Mouse (Mus musculus) small intestine, adult 2 months (tissue): Measurements from ENCODE around the gene Txlng. TPM values are rescaled to one million over a fixed set of nuclear protein-coding genes. Genes with fewer than 3 reads are reported as not detected.
"Not testable (repeated sequence)": the region's sequence is repeated elsewhere in the genome, so short reads cannot be mapped to it uniquely, and the experiment has no call there.

Experiments used
- H3K27ac ChIP-seq: fragments of 200-500 bp; 2 replicates; pipeline ENCODE4 v1.5.1; 2012; ENCODE audit warnings: low read depth, low read length, control low read depth, inconsistent platforms; ENCODE audit not compliant: insufficient read depth
- H3K27me3 ChIP-seq: fragments of 200-500 bp; 2 replicates; pipeline ENCODE4 v1.6.1; 2012; ENCODE audit warnings: mild to moderate bottlenecking, moderate library complexity, low read length, inconsistent platforms; ENCODE audit not compliant: control insufficient read depth, insufficient read depth
- H3K36me3 ChIP-seq: fragments of 200-500 bp; 2 replicates; pipeline ENCODE4 v1.6.1; 2012; ENCODE audit warnings: mild to moderate bottlenecking, low read length, control low read depth, inconsistent platforms; ENCODE audit not compliant: control insufficient read depth, insufficient read depth
- H3K4me1 ChIP-seq: fragments of 200-500 bp; 2 replicates; pipeline ENCODE4 v1.6.1; 2012; ENCODE audit warnings: low read length, inconsistent platforms, mixed read lengths; ENCODE audit not compliant: control insufficient read depth, insufficient read depth, insufficient read length
- H3K4me3 ChIP-seq: fragments of 200-500 bp; 2 replicates; pipeline ENCODE4 v1.5.1; 2012; ENCODE audit warnings: low read depth, mild to moderate bottlenecking, control low read depth, inconsistent platforms, low read length, moderate library complexity
- CTCF ChIP-seq: fragments of 200-500 bp; IDR thresholded peaks from 2 replicates; pipeline ENCODE4 v1.5.1; 2012; ENCODE audit warnings: low read depth, mild to moderate bottlenecking, control low read depth, inconsistent platforms, low read length, moderate library complexity, mixed read lengths; ENCODE audit not compliant: insufficient replicate concordance, insufficient read length; ENCODE audit errors: extremely low read depth
- POLR2A ChIP-seq: fragments of 200-500 bp; IDR thresholded peaks from 2 replicates; pipeline ENCODE4 v1.6.1; 2012; ENCODE audit warnings: low read depth, mild to moderate bottlenecking, control low read depth, inconsistent platforms, low read length, moderate library complexity
- WGBS: fragments of 180-500 bp; shearing (Covaris S2); methylation state at CpG from one replicate; pipeline ENCODE4 v1.1.7; 2018; 5-methylcytosine and 5-hydroxymethylcytosine counted together
- polyA plus RNA-seq: library from polyadenylated mRNA; depleted of rRNA; stranded (reverse); fragments of >200 nt; gene quantifications from 2 replicates; pipeline ENCODE4 v1.2.3, GENCODE M21; 2012

Txlng gene
- polyA plus RNA-seq, 1 experiment, result 0.85 TPM

DNA sequence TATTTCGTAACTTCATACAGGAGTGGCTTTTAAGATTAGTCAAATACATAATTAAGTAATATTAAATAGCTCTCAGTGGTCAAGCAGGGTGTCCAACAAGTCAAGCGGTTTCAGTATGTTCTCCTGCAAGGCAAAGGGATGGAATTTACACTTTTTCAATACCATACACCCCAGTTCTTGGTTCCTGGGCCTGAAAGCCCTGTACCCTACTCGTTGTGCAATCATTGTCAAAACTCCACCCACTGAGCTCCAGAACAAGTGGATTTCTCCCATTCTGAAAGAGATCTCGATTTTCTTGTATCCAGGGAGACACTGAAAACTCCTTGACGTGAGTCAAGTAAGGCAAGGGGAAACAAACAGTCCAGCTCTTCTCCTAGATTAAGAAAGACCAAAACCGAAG, 1.2 kb downstream of the Txlng start:
- peak overlapping the region; percentile 99; the same call in 1 of the 2 replicates for H3K4me3 ChIP-seq
- no peaks in the 10 kb centered on the region for H3K27me3 ChIP-seq
- WGBS, result 22% methylated on average over 6 of the region's 6 CpGs
- no peak overlapping the region for H3K27ac ChIP-seq
- H3K4me1 ChIP-seq, result no peaks in the 10 kb centered on the region
- TF ChIP-seq CTCF (no peak), POLR2A (no peak)
- 0 out of 2 replicates have a peak, but pooled peaks cover 1% of the 10 kb centered on the region for H3K36me3 ChIP-seq

DNA sequence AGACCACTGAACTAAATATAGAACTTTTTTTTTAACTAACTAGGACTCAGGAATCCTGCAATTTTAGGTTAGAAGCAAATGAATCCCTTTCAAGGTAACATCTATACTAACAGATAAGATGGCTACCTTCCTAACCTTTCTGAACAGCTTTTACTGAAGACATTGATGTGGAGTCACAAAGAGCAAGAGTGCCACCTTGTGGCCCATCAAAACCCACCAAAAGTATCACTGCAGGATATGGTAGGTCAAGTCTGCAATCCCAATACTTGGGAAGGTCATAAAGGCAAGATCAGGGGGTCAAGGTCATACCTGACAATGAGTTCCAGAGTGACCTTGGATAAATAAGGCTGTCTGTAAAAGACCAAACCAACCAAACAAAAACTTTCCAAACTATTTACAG, 28.9 kb downstream of the Txlng start:
- H3K27ac ChIP-seq, result no peak overlapping the region
- TF ChIP-seq POLR2A, result no peak
- TF ChIP-seq CTCF, result no peak

DNA sequence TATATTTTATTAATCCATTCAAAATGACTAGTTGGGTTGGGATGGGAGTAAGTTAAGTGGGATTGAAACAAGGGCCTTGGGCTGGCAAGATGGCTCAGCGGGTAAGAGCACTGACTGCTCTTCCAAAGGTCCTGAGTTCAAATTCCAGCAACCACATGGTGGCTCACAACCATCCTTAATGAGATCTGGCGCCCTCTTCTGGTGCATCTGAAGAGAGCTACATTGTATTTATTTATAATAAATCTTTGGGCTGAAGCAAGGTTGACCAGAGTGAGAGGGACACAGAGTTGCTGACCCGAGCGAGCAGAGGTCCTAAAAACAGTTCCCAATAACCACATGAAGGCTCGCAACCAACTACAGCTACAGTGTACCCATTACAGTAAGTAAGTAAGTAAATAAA, 37.9 kb downstream of the Txlng start:
- H3K27ac ChIP-seq, H3K4me3 ChIP-seq, H3K27me3 ChIP-seq, H3K4me1 ChIP-seq, H3K36me3 ChIP-seq: not testable (repeated sequence)
- TF ChIP-seq CTCF, result peak; percentile 37; the same call in 1 of the 2 replicates
- WGBS, result 86% methylated on average over 5 of the region's 5 CpGs

More for the DNA sequence above, 28.9 kb downstream of the Txlng start:
- Histone ChIP-seq H3K4me1 (no peaks in the 10 kb centered on the region), H3K27me3 (no peaks in the 10 kb centered on the region), H3K4me3 (no peak overlapping the region), H3K36me3 (peaks cover 5% of the 10 kb centered on the region)

GRCm38 (mm10) chrX:162788372-162788771, 40.9 kb downstream of the Txlng start:
- TF ChIP-seq CTCF (no peak), POLR2A (no peak)
- peaks cover 17% of the 10 kb centered on the region for H3K36me3 ChIP-seq
- WGBS, result 50% methylated on average over 1 of the region's 1 CpGs
- H3K4me3 ChIP-seq, result no peak overlapping the region
- H3K27me3 ChIP-seq, result no peaks in the 10 kb centered on the region
- H3K4me1 ChIP-seq, result no peaks in the 10 kb centered on the region
- H3K27ac ChIP-seq, result no peak overlapping the region

DNA sequence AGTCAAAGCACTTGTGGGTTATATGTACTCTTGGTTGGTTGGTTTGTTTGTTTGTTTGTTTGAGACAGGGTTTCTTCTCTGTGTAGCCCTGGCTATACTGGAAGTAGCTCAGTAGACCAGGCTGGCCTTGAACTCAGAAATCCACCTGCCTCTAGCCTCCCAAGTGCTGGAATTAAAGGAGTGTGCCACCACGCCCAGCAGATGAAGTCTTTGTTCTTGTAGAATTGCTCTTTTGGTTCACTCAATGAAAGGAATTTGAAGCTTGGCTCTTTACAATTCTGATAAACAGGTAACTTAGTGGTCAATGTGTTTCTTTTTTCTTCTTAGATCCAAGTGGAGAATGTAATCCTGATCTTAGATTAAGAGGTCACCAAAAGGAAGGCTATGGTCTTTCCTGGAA, 58.5 kb downstream of the Txlng start:
- TF ChIP-seq CTCF (no peak), POLR2A (no peak)
- H3K27me3 ChIP-seq, result no peaks in the 10 kb centered on the region
- 68% methylated on average over 1 of the region's 1 CpGs for WGBS
- peaks cover 22% of the 10 kb centered on the region for H3K36me3 ChIP-seq
- H3K4me3 ChIP-seq, result no peak overlapping the region
- no peak overlapping the region for H3K27ac ChIP-seq
- H3K4me1 ChIP-seq, result no peaks in the 10 kb centered on the region

- 18% methylated on average over 9 of the region's 9 CpGs for WGBS
- peak overlapping the region; percentile 35; the same call in 1 of the 2 replicates for H3K27ac ChIP-seq
Measured at GRCm38 (mm10) chrX:162761716-162762395, 67.4 kb downstream of the Txlng start.

DNA sequence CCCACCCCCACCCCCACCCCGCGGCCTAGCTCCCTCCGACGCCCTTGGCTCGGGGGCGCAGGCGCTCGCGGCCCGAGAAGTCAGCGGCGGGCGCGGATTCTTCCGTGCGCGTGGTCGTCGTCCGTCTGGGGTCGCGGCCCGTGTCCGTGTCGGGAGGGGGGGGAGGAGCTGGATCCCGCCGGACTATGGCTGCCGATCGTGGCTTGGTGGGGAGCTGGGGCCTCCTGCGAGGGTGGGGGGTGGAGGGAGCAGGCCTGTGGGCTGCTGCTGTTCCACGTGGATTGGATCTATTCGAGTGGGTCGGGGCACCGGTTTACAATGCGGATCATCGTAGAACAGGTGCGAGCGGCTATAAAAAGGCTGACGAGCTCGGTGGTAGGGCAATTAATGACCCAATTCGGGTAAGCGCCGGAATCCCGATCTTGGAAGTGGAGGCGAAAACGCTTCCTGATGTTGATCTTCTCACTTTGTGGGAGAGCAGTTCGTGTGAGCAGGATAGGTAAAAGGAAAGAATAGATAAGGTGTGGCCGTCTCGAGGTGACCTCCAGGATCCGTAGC, 68.2 kb downstream of the Txlng start:
- Histone ChIP-seq H3K27ac (peak overlapping the region; percentile 35; the same call in 1 of the 2 replicates), H3K27me3 (no peaks in the 10 kb centered on the region), H3K36me3 (no peaks in the 10 kb centered on the region), H3K4me3 (peak overlapping the region; percentile 99), H3K4me1 (peaks cover 5% of the 10 kb centered on the region; the same call in 1 of the 2 replicates)
- TF ChIP-seq CTCF, result no peak
- no peak for TF ChIP-seq POLR2A
- WGBS, result 18% methylated on average over 31 of the region's 50 CpGs

More at GRCm38 (mm10) chrX:162761716-162762395, 67.4 kb downstream of the Txlng start:
- TF ChIP-seq CTCF (no peak), POLR2A (no peak)
- H3K4me3 ChIP-seq, result no peak overlapping the region
- H3K4me1 ChIP-seq, result peaks cover 5% of the 10 kb centered on the region; the same call in 1 of the 2 replicates
- no peaks in the 10 kb centered on the region for H3K27me3 ChIP-seq
- H3K36me3 ChIP-seq, result no peaks in the 10 kb centered on the region
